Mouse (Mus musculus) limb, embryonic 11.5 days (tissue): ENCODE measurements around the gene Tnnc2. TPM values are rescaled to one million over a fixed set of nuclear protein-coding genes. Genes with fewer than 3 reads are reported as not detected.

Experiments used
- ATAC-seq: fragments of 200-750 bp; cut with Nextera tagmentation; 2 replicates; pipeline ENCODE4 v1.8.0; 2017; ENCODE audit warnings: low read depth; ENCODE audit not compliant: insufficient number of reproducible peaks, low FRiP score, low TSS enrichment
- DNase-seq: peaks from one replicate; pipeline ENCODE4 v3.0.0-alpha.2; 2015; ENCODE audit warnings: low spot score
- H3K27ac ChIP-seq: fragments of 300-500 bp; sonication (generic); replicated peaks from 2 replicates; pipeline ENCODE4 v1.5.1; 2014; ENCODE audit warnings: low read depth, mild to moderate bottlenecking, low read length
- H3K27me3 ChIP-seq: fragments of 300-500 bp; sonication (generic); 2 replicates; pipeline ENCODE4 v1.6.1; 2014; ENCODE audit warnings: mild to moderate bottlenecking, low read length, mixed read lengths; ENCODE audit not compliant: control insufficient read depth, insufficient read depth
- H3K36me3 ChIP-seq: fragments of 300-500 bp; sonication (generic); 2 replicates; pipeline ENCODE4 v1.6.1; 2014; ENCODE audit warnings: mild to moderate bottlenecking, low read length, moderate library complexity, mixed read lengths; ENCODE audit not compliant: control insufficient read depth, insufficient read depth
- H3K4me1 ChIP-seq: fragments of 300-500 bp; sonication (generic); 2 replicates; pipeline ENCODE4 v1.6.1; 2014; ENCODE audit warnings: low read length, mixed read lengths; ENCODE audit not compliant: control insufficient read depth, insufficient read depth
- H3K4me2 ChIP-seq: fragments of 300-500 bp; sonication (generic); 2 replicates; pipeline ENCODE4 v1.6.1; 2014; ENCODE audit warnings: low read depth, mild to moderate bottlenecking, moderate library complexity; ENCODE audit not compliant: severe bottlenecking
- H3K4me3 ChIP-seq: fragments of 300-500 bp; sonication (generic); 2 replicates; pipeline ENCODE4 v1.5.1; 2014; ENCODE audit warnings: low read depth, low read length
- H3K9ac ChIP-seq: fragments of 300-500 bp; sonication (generic); 2 replicates; pipeline ENCODE4 v1.6.1; 2014; ENCODE audit warnings: mild to moderate bottlenecking, low read length
- H3K9me3 ChIP-seq: fragments of 300-500 bp; sonication (generic); 2 replicates; pipeline ENCODE4 v1.6.1; 2016; ENCODE audit warnings: low read length; ENCODE audit not compliant: control insufficient read depth
- WGBS: fragments of 180-500 bp; shearing (Covaris S2); extraction: QIAGEN DNeasy Blood & Tissue Kit; methylation state at CpG from one replicate; pipeline ENCODE4 v1.1.7; 2014; 5-methylcytosine and 5-hydroxymethylcytosine counted together
- polyA plus RNA-seq: library from polyadenylated mRNA; unstranded; fragments of >200 nt; fragmentation: Nextera tagmentation; extraction: Ambion mirVana; gene quantifications from 2 replicates; pipeline ENCODE4 v1.2.1, GENCODE M21; 2014

Gene Tnnc2
- polyA plus RNA-seq, 1 experiment from 2014 or later = 13.8 TPM

DNA sequence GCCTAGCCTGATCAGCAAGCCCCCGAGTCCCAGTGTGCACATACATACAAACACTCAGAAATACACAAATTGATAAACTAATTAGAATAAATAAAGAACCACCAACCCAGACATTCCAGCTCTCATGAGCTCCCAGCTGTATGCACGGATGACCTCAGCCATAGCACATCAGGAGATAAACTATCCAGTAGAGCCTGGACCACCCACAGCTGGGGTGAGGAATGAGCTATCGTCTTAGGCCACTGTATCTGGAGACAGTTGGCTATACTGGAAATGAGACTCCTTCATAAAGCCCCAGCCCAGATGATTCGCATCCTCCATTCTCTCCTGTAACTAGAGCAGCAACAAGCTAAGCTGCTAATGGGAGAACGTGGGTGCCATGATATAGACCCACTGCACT is 44.9 kb downstream of the Tnnc2 start:
- H3K4me2 ChIP-seq = no peak overlapping the region
- DNase-seq (no peak), ATAC-seq (no peak)
- no peak overlapping the region for H3K9ac ChIP-seq
- no peak overlapping the region for H3K27ac ChIP-seq
- H3K9me3 ChIP-seq = no peaks in the 10 kb centered on the region
- WGBS = 82% methylated on average over 5 of the region's 5 CpGs
- H3K27me3 ChIP-seq = no peaks in the 10 kb centered on the region
- H3K4me1 ChIP-seq = no peaks in the 10 kb centered on the region
- no peak overlapping the region for H3K4me3 ChIP-seq
- no peaks in the 10 kb centered on the region for H3K36me3 ChIP-seq

DNA sequence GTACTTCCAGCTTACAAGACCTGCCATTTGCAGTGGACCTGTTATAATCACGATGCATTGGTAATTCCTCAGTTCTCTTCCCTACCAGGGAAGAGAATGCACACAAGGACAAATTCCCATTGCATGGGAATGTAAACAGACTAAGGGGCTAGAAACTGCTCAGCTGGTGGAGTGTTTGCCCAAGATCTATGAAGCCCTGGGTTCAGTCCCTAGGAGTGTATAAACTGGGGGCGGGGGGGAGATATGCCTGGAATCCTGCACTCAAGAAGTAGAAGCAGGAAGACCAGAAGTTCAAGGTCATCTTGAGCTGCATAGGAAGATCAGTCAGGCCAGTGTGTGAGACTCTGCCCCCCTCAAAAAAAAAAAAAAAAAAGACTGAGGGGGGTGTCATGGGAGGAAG is 46.5 kb downstream of the Tnnc2 start:
- no peak for ATAC-seq
- no peak overlapping the region for H3K4me2 ChIP-seq
- no peaks in the 10 kb centered on the region for H3K36me3 ChIP-seq
- WGBS = 81% methylated on average over 2 of the region's 2 CpGs
- no peaks in the 10 kb centered on the region for H3K4me1 ChIP-seq
- no peak for DNase-seq
- H3K27ac ChIP-seq = no peak overlapping the region
- no peak overlapping the region for H3K9ac ChIP-seq
- H3K4me3 ChIP-seq = no peak overlapping the region
- no peaks in the 10 kb centered on the region for H3K27me3 ChIP-seq
- no peaks in the 10 kb centered on the region for H3K9me3 ChIP-seq

DNA sequence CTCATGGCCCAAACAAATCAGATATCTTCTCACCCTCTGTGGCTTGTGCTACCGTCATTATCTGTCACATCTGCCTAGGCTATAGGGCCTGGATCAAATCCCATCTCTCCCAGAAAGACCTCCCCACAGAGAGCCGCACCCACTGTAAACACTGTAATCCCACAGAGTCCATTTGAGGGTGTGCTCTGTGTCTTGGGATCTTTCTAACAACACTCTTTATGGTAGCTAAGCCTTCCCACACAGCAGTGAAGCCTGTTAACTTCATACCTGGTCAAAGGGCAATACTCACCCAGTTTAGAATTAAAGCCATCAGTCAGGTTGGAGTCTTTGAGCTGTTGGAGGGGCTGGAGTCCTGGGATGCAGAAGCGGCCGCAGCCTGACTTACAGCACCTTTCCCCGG is 48.0 kb downstream of the Tnnc2 start:
- DNase-seq = no peak
- WGBS = 63% methylated on average over 5 of the region's 5 CpGs
- Histone ChIP-seq H3K4me1 (no peaks in the 10 kb centered on the region), H3K36me3 (no peaks in the 10 kb centered on the region), H3K27me3 (no peaks in the 10 kb centered on the region), H3K9me3 (no peaks in the 10 kb centered on the region), H3K9ac (no peak overlapping the region), H3K4me2 (no peak overlapping the region), H3K4me3 (no peak overlapping the region), H3K27ac (no peak overlapping the region)
- ATAC-seq = no peak

Other genes with a start within 250 kb of the Tnnc2 start
- gene Wfdc2, start 217.6 kb downstream of the Tnnc2 start, polyA plus RNA-seq = 38.7 and 38.9 TPM in 2 replicates
- gene Spint3, start 206.5 kb downstream of the Tnnc2 start, polyA plus RNA-seq = not detected in 2 replicates
- gene Wfdc6a, start 194.5 kb downstream of the Tnnc2 start, polyA plus RNA-seq = not detected in 2 replicates
- gene Eppin, start 186.4 kb downstream of the Tnnc2 start, polyA plus RNA-seq = not detected in 2 replicates
- gene Wfdc6b, start 166.4 kb downstream of the Tnnc2 start, polyA plus RNA-seq = not detected in 2 replicates
- not detected in 2 replicates for gene Wfdc8, start 166.3 kb downstream of the Tnnc2 start, polyA plus RNA-seq
- gene Wfdc16, start 141.2 kb downstream of the Tnnc2 start, polyA plus RNA-seq = not detected in 2 replicates
- not detected in 2 replicates for gene Wfdc10, start 123.9 kb downstream of the Tnnc2 start, polyA plus RNA-seq
- not detected in 2 replicates for gene Wfdc9, start 123.4 kb downstream of the Tnnc2 start, polyA plus RNA-seq
- gene Wfdc11, start 105.9 kb downstream of the Tnnc2 start, polyA plus RNA-seq = not detected in 2 replicates
- gene Wfdc13, start 94.9 kb downstream of the Tnnc2 start, polyA plus RNA-seq = 0.60 TPM in 1 of 2 replicates, not detected in the other
- gene Spint4, start 81.5 kb downstream of the Tnnc2 start, polyA plus RNA-seq = not detected in 2 replicates
- gene Spint5, start 64.7 kb downstream of the Tnnc2 start, polyA plus RNA-seq = not detected in 2 replicates
- gene Wfdc3, start 34.0 kb downstream of the Tnnc2 start, polyA plus RNA-seq = 0.55 and 1.0 TPM in 2 replicates
- 87.0 and 96.4 TPM in 2 replicates for gene Dnttip1, start 34.0 kb downstream of the Tnnc2 start, polyA plus RNA-seq
- 634 and 636 TPM in 2 replicates for gene Ube2c, start 10.1 kb downstream of the Tnnc2 start, polyA plus RNA-seq
- 9.9 and 14.6 TPM in 2 replicates for gene Snx21, start 5.9 kb upstream of the Tnnc2 start, polyA plus RNA-seq
- 12.0 and 12.3 TPM in 2 replicates for gene Acot8, start 24.9 kb upstream of the Tnnc2 start, polyA plus RNA-seq
- 11.0 and 11.8 TPM in 2 replicates for gene Zswim3, start 25.1 kb upstream of the Tnnc2 start, polyA plus RNA-seq
- gene Zswim1, start 42.7 kb upstream of the Tnnc2 start, polyA plus RNA-seq = 22.3 and 22.4 TPM in 2 replicates
- not detected in 2 replicates for gene Spata25, start 48.6 kb upstream of the Tnnc2 start, polyA plus RNA-seq
- 95.8 and 104 TPM in 2 replicates for gene Ctsa, start 52.9 kb upstream of the Tnnc2 start, polyA plus RNA-seq
- 5.9 and 6.1 TPM in 2 replicates for gene Neurl2, start 53.5 kb upstream of the Tnnc2 start, polyA plus RNA-seq
- gene Pltp, start 77.7 kb upstream of the Tnnc2 start, polyA plus RNA-seq = 22.9 and 25.1 TPM in 2 replicates
- 71.5 and 76.6 TPM in 2 replicates for gene Pcif1, start 99.3 kb upstream of the Tnnc2 start, polyA plus RNA-seq
- gene Zfp335, start 131.8 kb upstream of the Tnnc2 start, polyA plus RNA-seq = 12.1 and 16.3 TPM in 2 replicates
- 0.21 and 0.47 TPM in 2 replicates for gene Mmp9, start 160.8 kb upstream of the Tnnc2 start, polyA plus RNA-seq
- gene Slc12a5, start 180.8 kb upstream of the Tnnc2 start, polyA plus RNA-seq = 0.87 and 0.92 TPM in 2 replicates